In the genomic region with DNA sequence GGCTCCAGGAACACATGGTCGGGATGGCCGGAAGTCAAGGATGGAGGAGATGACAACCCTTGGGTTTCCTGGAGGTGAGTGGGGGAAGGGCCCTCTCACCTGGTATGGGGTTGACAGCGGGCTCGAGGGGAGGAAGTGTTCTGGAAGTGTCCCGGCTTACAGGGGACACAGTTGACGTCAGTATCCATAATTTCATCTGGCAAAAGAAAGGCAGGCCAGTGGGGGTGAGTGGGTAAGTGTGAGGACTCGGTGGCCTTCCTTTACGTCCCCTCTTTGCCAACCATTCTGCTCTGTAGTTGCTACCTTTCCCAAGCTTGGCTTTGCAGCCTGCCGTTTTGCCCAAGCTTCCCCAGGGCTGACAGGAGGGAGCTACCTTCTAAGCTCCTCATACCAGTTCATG, we compare ENCODE assay signal across 10 mouse cellular contexts. TPM values are rescaled to one million over a fixed set of nuclear protein-coding genes. Genes with fewer than 3 reads are reported as not detected.
A peak's percentile ranks its signal among the peaks of the same experiment; 100 is the strongest.
DNase-seq lines count a peak whose midpoint lies in the region; ATAC-seq and TF ChIP-seq lines count a peak whose summit lies in the region.
"Had no signal": no experiment of that assay in that cellular context is flagged by ENCODE, and none has a peak within 500 bp of the region (broad histone marks: within the 10 kb centered on the region; RNA-seq: fewer than 3 reads in every experiment).

No protein-coding gene starts in this region.

- ATAC-seq in forebrain, postnatal 0 days: no peak
- ATAC-seq in forebrain, embryonic 13.5 days: no peak
- no peak for ATAC-seq in intestine, embryonic 15.5 days
- ATAC-seq in neural tube, embryonic 12.5 days (ENCODE audit: low FRiP score, low read depth): no peak

- H3K27me3 ChIP-seq in forebrain, postnatal 0 days (ENCODE audit: insufficient read depth, low read length): no peaks in the 10 kb centered on the region
- H3K27me3 ChIP-seq in forebrain, embryonic 13.5 days: peaks cover 17% of the 10 kb centered on the region; the same call in 1 of the 2 replicates
- H3K27me3 ChIP-seq in intestine, embryonic 15.5 days (replicated peaks): no peaks in the 10 kb centered on the region
- H3K27me3 ChIP-seq in neural tube, embryonic 12.5 days (replicated peaks): peaks cover 3% of the 10 kb centered on the region; the same call in 1 of the 2 replicates

- H3K9ac ChIP-seq in forebrain, postnatal 0 days: no peak overlapping the region
- no peak overlapping the region for H3K9ac ChIP-seq in forebrain, embryonic 13.5 days
- H3K9ac ChIP-seq in intestine, embryonic 15.5 days: peak overlapping the region; percentile 76
- no peak overlapping the region for H3K9ac ChIP-seq in neural tube, embryonic 12.5 days

- peaks cover 6% of the 10 kb centered on the region; the same call in 1 of the 2 replicates for H3K4me1 ChIP-seq in forebrain, postnatal 0 days (ENCODE audit: insufficient read depth)
- H3K4me1 ChIP-seq in forebrain, embryonic 13.5 days: peaks cover 29% of the 10 kb centered on the region
- peaks cover 14% of the 10 kb centered on the region for H3K4me1 ChIP-seq in lung, adult 2 months (ENCODE audit: control insufficient read depth, insufficient read depth, low read length)
- H3K4me1 ChIP-seq in intestine, embryonic 15.5 days (replicated peaks): peaks cover 25% of the 10 kb centered on the region
- peaks cover 22% of the 10 kb centered on the region for H3K4me1 ChIP-seq in neural tube, embryonic 12.5 days

- peak overlapping the region; percentile 53; the same call in 1 of the 2 replicates for H3K4me2 ChIP-seq in forebrain, postnatal 0 days (ENCODE audit: low read depth)
- H3K4me2 ChIP-seq in forebrain, embryonic 13.5 days: no peak overlapping the region
- H3K4me2 ChIP-seq in intestine, embryonic 15.5 days (replicated peaks): peak overlapping the region; percentile 68
- H3K4me2 ChIP-seq in neural tube, embryonic 12.5 days (replicated peaks): peak overlapping the region; percentile 75; the same call in 1 of the 2 replicates

- no peak for TF ChIP-seq CTCF in forebrain, postnatal 0 days (IDR thresholded peaks at IDR 0.05; ENCODE audit: low read depth)
- TF ChIP-seq CTCF in lung, adult 2 months (IDR thresholded peaks at IDR 0.05; ENCODE audit: insufficient read depth, low read length): no peak

- H3K4me3 ChIP-seq in forebrain, postnatal 0 days (ENCODE audit: low read depth, low read length): no peak overlapping the region
- no peak overlapping the region for H3K4me3 ChIP-seq in forebrain, embryonic 13.5 days
- peak overlapping the region; percentile 72 for H3K4me3 ChIP-seq in lung, adult 2 months (replicated peaks; ENCODE audit: extremely low read depth, low read depth, low read length)
- H3K4me3 ChIP-seq in intestine, embryonic 15.5 days (replicated peaks): peak overlapping the region; percentile 62
- no peak overlapping the region for H3K4me3 ChIP-seq in neural tube, embryonic 12.5 days

- 90% methylated on average over 9 of the region's 9 CpGs for WGBS in forebrain, postnatal 0 days
- WGBS in forebrain, embryonic 13.5 days: 91% methylated on average over 9 of the region's 9 CpGs
- 47% methylated on average over 9 of the region's 9 CpGs for WGBS in lung, adult 2 months
- WGBS in intestine, embryonic 15.5 days: 74% methylated on average over 9 of the region's 9 CpGs
- WGBS in neural tube, embryonic 12.5 days: 88% methylated on average over 9 of the region's 9 CpGs

- H3K36me3 ChIP-seq in forebrain, postnatal 0 days (ENCODE audit: insufficient read depth): no peaks in the 10 kb centered on the region
- H3K36me3 ChIP-seq in forebrain, embryonic 13.5 days (ENCODE audit: poor library complexity, severe bottlenecking): no peaks in the 10 kb centered on the region
- peaks cover 6% of the 10 kb centered on the region for H3K36me3 ChIP-seq in intestine, embryonic 15.5 days
- no peaks in the 10 kb centered on the region for H3K36me3 ChIP-seq in neural tube, embryonic 12.5 days

- DNase-seq in forebrain, postnatal 0 days: no peak
- no peak for DNase-seq in lung, adult 2 months
- DNase-seq in lung, postnatal 10 days: no peak
- DNase-seq in embryo, embryonic 11 days: no peak
- DNase-seq in left cerebral cortex, adult 9 months (ENCODE audit: low spot score in 2 of 2): no peak
- DNase-seq: gastrocnemius, postnatal 25 days had no signal

- H3K27ac ChIP-seq in forebrain, postnatal 0 days (ENCODE audit: low read depth, low read length): no peak overlapping the region
- no peak overlapping the region for H3K27ac ChIP-seq in forebrain, embryonic 13.5 days
- H3K27ac ChIP-seq in intestine, embryonic 15.5 days: no peak overlapping the region
- H3K27ac ChIP-seq in neural tube, embryonic 12.5 days: no peak overlapping the region

- no peaks in the 10 kb centered on the region for H3K9me3 ChIP-seq in forebrain, postnatal 0 days (ENCODE audit: low read length)
- H3K9me3 ChIP-seq in forebrain, embryonic 13.5 days (replicated peaks): no peaks in the 10 kb centered on the region
- no peaks in the 10 kb centered on the region for H3K9me3 ChIP-seq in intestine, embryonic 15.5 days
- no peaks in the 10 kb centered on the region for H3K9me3 ChIP-seq in neural tube, embryonic 12.5 days

- no peak for TF ChIP-seq POLR2A in lung, adult 2 months (IDR thresholded peaks at IDR 0.05; ENCODE audit: borderline replicate concordance, extremely low read depth, low read depth, low read length)

RNA-seq across cellular contexts. Expression of a gene that starts 1.5 kb away (rescaled TPM):
- total RNA-seq in forebrain, postnatal 0 days (2014; rRNA removed): 14.9 and 19.9 TPM in 2 replicates
- polyA plus RNA-seq in forebrain, postnatal 0 days (2015; fragmentation: Nextera tagmentation; extraction: Ambion mirVana): 11.4 and 14.8 TPM in 2 replicates
- polyA plus RNA-seq in forebrain, embryonic 13.5 days (2015; fragmentation: Nextera tagmentation; extraction: Ambion mirVana): 10.2 and 12.3 TPM in 2 replicates
- 107 and 116 TPM in 2 replicates for polyA plus RNA-seq in lung, adult 2 months (2012; rRNA removed)
- 78.6 and 83.8 TPM in 2 replicates for polyA plus RNA-seq in intestine, embryonic 15.5 days (2015; fragmentation: Nextera tagmentation; extraction: Ambion mirVana)
- polyA plus RNA-seq in neural tube, embryonic 12.5 days (2016; fragmentation: Nextera tagmentation; extraction: Ambion mirVana): 17.0 and 18.7 TPM in 2 replicates

RNA-seq across cellular contexts. Expression of a gene that starts 8.3 kb away (rescaled TPM):
- 0.67 and 1.2 TPM in 2 replicates for total RNA-seq in forebrain, postnatal 0 days (2014; rRNA removed)
- 1.0 and 1.5 TPM in 2 replicates for polyA plus RNA-seq in forebrain, postnatal 0 days (2015; fragmentation: Nextera tagmentation; extraction: Ambion mirVana)
- polyA plus RNA-seq in forebrain, embryonic 13.5 days (2015; fragmentation: Nextera tagmentation; extraction: Ambion mirVana): 0.13 and 0.26 TPM in 2 replicates
- 245 and 249 TPM in 2 replicates for polyA plus RNA-seq in lung, adult 2 months (2012; rRNA removed)
- 2.6 and 3.3 TPM in 2 replicates for polyA plus RNA-seq in intestine, embryonic 15.5 days (2015; fragmentation: Nextera tagmentation; extraction: Ambion mirVana)
- polyA plus RNA-seq in neural tube, embryonic 12.5 days (2016; fragmentation: Nextera tagmentation; extraction: Ambion mirVana): 0.13 and 0.47 TPM in 2 replicates

RNA-seq across cellular contexts. Expression of a gene that starts 26.3 kb away (rescaled TPM):
- total RNA-seq in forebrain, postnatal 0 days (2014; rRNA removed): not detected in 2 replicates
- polyA plus RNA-seq in forebrain, postnatal 0 days (2015; fragmentation: Nextera tagmentation; extraction: Ambion mirVana): not detected in 2 replicates
- polyA plus RNA-seq in forebrain, embryonic 13.5 days (2015; fragmentation: Nextera tagmentation; extraction: Ambion mirVana): not detected in 2 replicates
- polyA plus RNA-seq in lung, adult 2 months (2012; rRNA removed): 0.17 and 0.19 TPM in 2 replicates
- 0.14 TPM in 1 of 2 replicates, not detected in the other for polyA plus RNA-seq in intestine, embryonic 15.5 days (2015; fragmentation: Nextera tagmentation; extraction: Ambion mirVana)
- 0.42 TPM in 1 of 2 replicates, not detected in the other for polyA plus RNA-seq in neural tube, embryonic 12.5 days (2016; fragmentation: Nextera tagmentation; extraction: Ambion mirVana)
- total RNA-seq: gastrocnemius, postnatal 25 days; left cerebral cortex, postnatal 14 days had no signal

RNA-seq across cellular contexts. Expression of a gene that starts 37.0 kb away (rescaled TPM):
- 6.8 and 12.1 TPM in 2 replicates for total RNA-seq in forebrain, postnatal 0 days (2014; rRNA removed)
- 13.2 and 13.6 TPM in 2 replicates for polyA plus RNA-seq in forebrain, postnatal 0 days (2015; fragmentation: Nextera tagmentation; extraction: Ambion mirVana)
- 12.8 and 13.8 TPM in 2 replicates for polyA plus RNA-seq in forebrain, embryonic 13.5 days (2015; fragmentation: Nextera tagmentation; extraction: Ambion mirVana)
- 186 and 200 TPM in 2 replicates for polyA plus RNA-seq in lung, adult 2 months (2012; rRNA removed)
- polyA plus RNA-seq in intestine, embryonic 15.5 days (2015; fragmentation: Nextera tagmentation; extraction: Ambion mirVana): 69.1 and 71.4 TPM in 2 replicates
- polyA plus RNA-seq in neural tube, embryonic 12.5 days (2016; fragmentation: Nextera tagmentation; extraction: Ambion mirVana): 22.7 and 23.3 TPM in 2 replicates

Comparison
In these comparisons a context has a peak if more than half of its experiments do, and no peak if none do; other contexts are left out.
1. H3K4me3 ChIP-seq: peak in lung, adult 2 months (single experiment) and intestine, embryonic 15.5 days (single experiment); none in forebrain, postnatal 0 days (single experiment), forebrain, embryonic 13.5 days (single experiment) and neural tube, embryonic 12.5 days (single experiment).
2. RNA of a gene that starts 8.3 kb away (polyA plus RNA-seq): 245 to 249 TPM in lung, adult 2 months; 2.6 to 3.3 TPM in intestine, embryonic 15.5 days, 1.0 to 1.5 TPM in forebrain, postnatal 0 days, 0.13 to 0.26 TPM in forebrain, embryonic 13.5 days and 0.13 to 0.47 TPM in neural tube, embryonic 12.5 days; every median in the first group is over 10 times any median in the second.